Mouse (Mus musculus) hindlimb bud, embryonic 11.5 days (tissue): ENCODE measurements around the gene Barhl2.

Source experiments
- DNase-seq: peaks from one replicate; pipeline ENCODE4 v3.0.0-alpha.2; 2012; ENCODE audit warnings: low read depth, low spot score; ENCODE audit errors: extremely low spot score

The Barhl2 gene

GRCm38 (mm10) chr5:106416550-106416949, 41.4 kb downstream of the Barhl2 start:
- DNase-seq, result no peak

- no peak for DNase-seq
These were observed 42.2 kb downstream of the Barhl2 start for GRCm38 (mm10) chr5:106415734-106416133.

GRCm38 (mm10) chr5:106402761-106403160, 55.2 kb downstream of the Barhl2 start:
- no peak for DNase-seq
